Mouse (Mus musculus): ENCODE results near the gene Gja8.

GRCm38 (mm10) chr3:96880385-96880784 is 45.4 kb downstream of the Gja8 start:
- TF ChIP-seq CTCF (IDR thresholded peaks at IDR 0.05; ENCODE audit: low read depth, low read length) (no peak), GATA1 (IDR thresholded peaks at IDR 0.05; ENCODE audit: borderline replicate concordance, low read length) (no peak), POLR2AphosphoS5 (IDR thresholded peaks at IDR 0.05; ENCODE audit: insufficient replicate concordance, low read depth, low read length) (no peak)
